Mouse (Mus musculus): ENCODE measurements around the gene Irgc1.

DNA sequence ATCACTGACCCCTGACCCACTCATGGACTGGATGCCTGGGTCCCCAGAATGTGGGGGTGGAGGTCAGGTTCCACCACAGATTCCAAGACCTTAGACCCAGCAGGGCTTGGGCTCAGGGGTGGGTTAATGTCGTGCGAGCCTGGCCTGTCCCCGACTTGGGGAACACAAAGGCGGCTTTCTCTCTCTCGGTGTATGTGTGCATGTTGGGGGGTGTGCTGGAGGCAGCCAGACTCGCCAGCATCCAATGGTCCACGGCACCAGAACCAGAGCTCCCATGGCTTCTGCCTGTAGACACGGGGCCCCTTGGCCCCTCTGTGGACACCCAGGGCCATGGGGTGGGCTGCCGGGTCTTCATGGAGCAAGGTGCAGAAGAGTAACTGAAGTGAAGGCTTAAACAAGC lies 33.4 kb upstream of the Irgc1 start:
- TF ChIP-seq CTCF (IDR thresholded peaks at IDR 0.05; ENCODE audit: extremely low read depth, insufficient read depth, insufficient read length, insufficient replicate concordance) (no peak), POLR2A (IDR thresholded peaks at IDR 0.05; ENCODE audit: low read depth, low read length) (no peak)

Measured in spleen, adult 2 months (tissue).